Mouse (Mus musculus) frontal cortex, postnatal 36 days (tissue): ENCODE measurements around the gene Ubl7.
"Not testable (repeated sequence)": the region's sequence is repeated elsewhere in the genome, so short reads cannot be mapped to it uniquely, and the experiment has no call there.

Source experiments
- DNase-seq, 2 experiments: peaks; one replicate each; pipeline ENCODE4 v3.0.0; 2022; ENCODE audit warnings: low spot score in 2 of 2

Gene Ubl7

GRCm38 (mm10) chr9:57910254-57911160 lies at the start of gene Ubl7:
Gene Ubl7, plus strand, starts transcription at chr9:57910979.
- peak; percentile 91 to 94 for DNase-seq

- peak; percentile 65 to 75 for DNase-seq
Observed at GRCm38 (mm10) chr9:57861951-57862471, 48.8 kb upstream of the Ubl7 start.

GRCm38 (mm10) chr9:57864336-57864735 lies 46.4 kb upstream of the Ubl7 start:
- DNase-seq, result no peak

GRCm38 (mm10) chr9:57866530-57866929 lies 44.2 kb upstream of the Ubl7 start:
- peak; percentile 29 to 45 for DNase-seq

GRCm38 (mm10) chr9:57867236-57867635 lies 43.5 kb upstream of the Ubl7 start:
- peak; percentile 42 to 56 for DNase-seq

- DNase-seq, result peak; percentile 3 to 7
Observed at GRCm38 (mm10) chr9:57867880-57868279, 42.9 kb upstream of the Ubl7 start.

GRCm38 (mm10) chr9:57868767-57869166 lies 42.0 kb upstream of the Ubl7 start:
- DNase-seq, result no peak

- no peak for DNase-seq
Observed at GRCm38 (mm10) chr9:57870273-57870816, 40.4 kb upstream of the Ubl7 start.

- no peak for DNase-seq
Observed at GRCm38 (mm10) chr9:57874134-57874533, 36.6 kb upstream of the Ubl7 start.

- DNase-seq, result no peak
Observed at GRCm38 (mm10) chr9:57874994-57875393, 35.8 kb upstream of the Ubl7 start.

GRCm38 (mm10) chr9:57879213-57879612 lies 31.6 kb upstream of the Ubl7 start:
- no peak for DNase-seq

GRCm38 (mm10) chr9:57880278-57880677 lies 30.5 kb upstream of the Ubl7 start:
- DNase-seq, result no peak

GRCm38 (mm10) chr9:57881781-57882180 lies 29.0 kb upstream of the Ubl7 start:
- DNase-seq, result not testable (repeated sequence)

GRCm38 (mm10) chr9:57883413-57883812 lies 27.4 kb upstream of the Ubl7 start:
- no peak for DNase-seq

GRCm38 (mm10) chr9:57888119-57888518 lies 22.7 kb upstream of the Ubl7 start:
- no peak for DNase-seq

GRCm38 (mm10) chr9:57900478-57900877 lies 10.3 kb upstream of the Ubl7 start:
- DNase-seq, result no peak

GRCm38 (mm10) chr9:57901197-57901596 lies 9.6 kb upstream of the Ubl7 start:
- no peak for DNase-seq

GRCm38 (mm10) chr9:57901601-57902000 lies 9.2 kb upstream of the Ubl7 start:
- peak in 1 of 2 experiments; percentile 24 for DNase-seq

- peak; percentile 53 to 63 for DNase-seq
Observed at GRCm38 (mm10) chr9:57902132-57902531, 8.6 kb upstream of the Ubl7 start.

- no peak for DNase-seq
Observed at GRCm38 (mm10) chr9:57903589-57904249, 7.1 kb upstream of the Ubl7 start.

- DNase-seq, result no peak
Observed at GRCm38 (mm10) chr9:57904250-57904644, 6.5 kb upstream of the Ubl7 start.

GRCm38 (mm10) chr9:57907206-57907605 lies 3.6 kb upstream of the Ubl7 start:
- no peak for DNase-seq
